Mouse (Mus musculus) olfactory bulb, adult 2 months (tissue): ENCODE data around the gene Rasa4.

Experiments
- CTCF ChIP-seq: fragments of 200-500 bp; IDR thresholded peaks from 2 replicates; pipeline ENCODE4 v1.5.1; 2012; ENCODE audit warnings: low read depth, mild to moderate bottlenecking, low read length, moderate library complexity; ENCODE audit not compliant: insufficient read depth
- POLR2A ChIP-seq: fragments of 200-500 bp; IDR thresholded peaks from 2 replicates; pipeline ENCODE4 v1.6.1; 2012; ENCODE audit warnings: mild to moderate bottlenecking, low read depth, low read length, moderate library complexity; ENCODE audit not compliant: insufficient read depth

- TF ChIP-seq POLR2A (no peak), CTCF (no peak)
Observed at GRCm38 (mm10) chr5:136063920-136064319, 19.8 kb upstream of the Rasa4 start.
